Mouse (Mus musculus) MEL (cell line): Measurements from ENCODE around the gene Gstcd.

Source experiments
- CTCF ChIP-seq, 3 experiments: IDR thresholded peaks in 2 of 3; conservative IDR thresholded peaks in 1 of 3; 2 replicates each; pipeline ENCODE4 v1.5.1; 2011 to 2012; ENCODE audit warnings: low read length in 3 of 3, low read depth in 2 of 3, mild to moderate bottlenecking in 2 of 3, improper control_type of control experiment in 1 of 3, inconsistent platforms in 1 of 3, mixed read lengths in 1 of 3, moderate library complexity in 1 of 3; ENCODE audit not compliant: control insufficient read depth in 1 of 3, insufficient read depth in 1 of 3, poor library complexity in 1 of 3, severe bottlenecking in 1 of 3
- ELF1 ChIP-seq: IDR thresholded peaks from 2 replicates; pipeline ENCODE4 v1.6.1; 2014; ENCODE audit warnings: low read depth, mild to moderate bottlenecking, inconsistent platforms, low read length, improper control_type of control experiment, moderate library complexity
- ETS1 ChIP-seq: IDR thresholded peaks from 2 replicates; pipeline ENCODE4 v1.6.1; 2012; ENCODE audit warnings: low read depth, mild to moderate bottlenecking, inconsistent platforms, low read length, improper control_type of control experiment, moderate library complexity
- GABPA ChIP-seq: IDR thresholded peaks from 2 replicates; pipeline ENCODE4 v1.6.1; 2012; ENCODE audit warnings: low read depth, mild to moderate bottlenecking, inconsistent platforms, low read length, improper control_type of control experiment, moderate library complexity
- POLR2A ChIP-seq, 2 experiments: IDR thresholded peaks; 2 replicates each; pipeline ENCODE4 v1.6.1; 2011 to 2012; ENCODE audit warnings: low read length in 2 of 2, mild to moderate bottlenecking in 2 of 2, control low read depth in 1 of 2, improper control_type of control experiment in 1 of 2, low read depth in 1 of 2, moderate library complexity in 1 of 2; ENCODE audit not compliant: control insufficient read depth in 1 of 2, insufficient read depth in 1 of 2, poor library complexity in 1 of 2
- POLR2AphosphoS5 ChIP-seq: IDR thresholded peaks from 2 replicates; pipeline ENCODE4 v1.6.1; 2012; ENCODE audit warnings: low read depth, borderline replicate concordance, mild to moderate bottlenecking, inconsistent platforms, low read length, moderate library complexity, mixed read lengths
- TBP ChIP-seq: IDR thresholded peaks from 2 replicates; pipeline ENCODE4 v1.8.0; 2011; ENCODE audit warnings: low read depth, low read length, improper control_type of control experiment

- TF ChIP-seq POLR2AphosphoS5 (no peak), POLR2A (IDR thresholded peaks at IDR 0.05; ENCODE audit: control insufficient read depth in 1 of 2, insufficient read depth in 1 of 2, low read depth in 1 of 2, low read length in 2 of 2, poor library complexity in 1 of 2) (no peak), CTCF (IDR thresholded peaks at IDR 0.05 in 2 of 3, conservative IDR thresholded peaks at IDR 0.05 in 1 of 3; ENCODE audit: control insufficient read depth in 1 of 3, insufficient read depth in 1 of 3, low read depth in 2 of 3, low read length in 3 of 3, poor library complexity in 1 of 3, severe bottlenecking in 1 of 3) (no peak), GABPA (no peak), TBP (no peak), ETS1 (no peak; the same call in 1 of the 2 replicates), ELF1 (no peak)
Measured at GRCm38 (mm10) chr3:133097936-133098335, 6.1 kb upstream of the Gstcd start.
